Mouse (Mus musculus): ENCODE results near the gene Hoxd3.

Hoxd3 gene

GRCm38 (mm10) chr2:74704999-74705466, 6.7 kb upstream of the Hoxd3 start:
- peak in 1 of 2 experiments; percentile 62 for DNase-seq (ENCODE audit: low spot score in 2 of 2)

- peak in 1 of 2 experiments; percentile 61 for DNase-seq (ENCODE audit: low spot score in 2 of 2)
Observed at GRCm38 (mm10) chr2:74705467-74706089, 6.1 kb upstream of the Hoxd3 start.

GRCm38 (mm10) chr2:74706393-74706960, 5.2 kb upstream of the Hoxd3 start:
- DNase-seq (ENCODE audit: low spot score in 2 of 2), result no peak

- no peak for DNase-seq (ENCODE audit: low spot score in 2 of 2)
Observed at GRCm38 (mm10) chr2:74707599-74707998, 4.1 kb upstream of the Hoxd3 start.

GRCm38 (mm10) chr2:74708676-74709075, 3.1 kb upstream of the Hoxd3 start:
- DNase-seq (ENCODE audit: low spot score in 2 of 2), result no peak

DNA sequence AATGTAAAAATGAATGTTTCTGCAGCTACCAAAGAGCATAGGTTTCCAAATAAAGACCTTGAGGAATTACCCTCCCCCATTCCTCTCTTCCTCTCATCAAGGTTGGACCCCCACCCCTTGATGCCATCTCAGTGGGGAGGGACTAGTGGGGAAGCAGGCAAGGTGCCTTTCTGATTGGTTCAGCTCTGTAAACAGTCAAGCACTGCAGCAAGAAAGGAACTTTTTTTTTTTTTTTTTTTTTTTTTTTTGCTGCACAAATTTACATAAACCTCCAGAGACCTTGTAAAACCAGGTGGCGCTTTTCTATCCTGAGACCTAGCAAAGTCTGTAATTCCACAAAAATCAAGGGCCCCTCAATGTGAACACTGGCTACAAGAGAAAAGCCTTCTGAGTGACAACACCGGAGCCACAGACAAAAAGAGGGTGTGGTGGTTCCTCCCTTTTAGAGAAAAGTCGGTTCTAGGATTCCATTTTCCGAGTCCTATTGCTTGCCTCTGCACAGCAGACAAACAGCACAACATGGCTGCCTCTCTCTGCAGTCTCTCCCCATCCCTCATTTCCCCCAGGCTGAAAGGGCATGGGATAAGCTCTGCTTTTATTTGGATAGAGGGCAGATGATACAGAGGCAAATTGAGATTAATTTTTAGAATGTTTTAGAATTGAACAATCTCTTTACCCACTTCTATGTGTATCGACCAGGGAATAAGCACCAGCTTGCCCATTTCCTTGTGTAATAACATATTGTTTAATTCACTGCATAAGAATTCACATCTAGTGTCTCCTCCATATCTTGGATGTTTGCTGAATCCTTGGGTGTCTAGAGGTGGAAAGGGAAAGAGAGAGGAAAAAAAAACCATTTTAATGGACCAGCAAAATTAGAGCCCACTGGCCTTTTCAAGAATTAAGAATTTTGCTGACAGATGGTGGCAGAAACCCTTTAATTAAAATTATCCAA, 2.0 kb upstream of the Hoxd3 start:
- no peak for DNase-seq (ENCODE audit: low spot score in 2 of 2)

- DNase-seq (ENCODE audit: low spot score in 2 of 2), result no peak
Observed at GRCm38 (mm10) chr2:74710929-74711543, 691 bp upstream of the Hoxd3 start.

- no peak for DNase-seq (ENCODE audit: low spot score in 2 of 2)
Observed at GRCm38 (mm10) chr2:74713239-74714150, 1.8 kb downstream of the Hoxd3 start.

DNA sequence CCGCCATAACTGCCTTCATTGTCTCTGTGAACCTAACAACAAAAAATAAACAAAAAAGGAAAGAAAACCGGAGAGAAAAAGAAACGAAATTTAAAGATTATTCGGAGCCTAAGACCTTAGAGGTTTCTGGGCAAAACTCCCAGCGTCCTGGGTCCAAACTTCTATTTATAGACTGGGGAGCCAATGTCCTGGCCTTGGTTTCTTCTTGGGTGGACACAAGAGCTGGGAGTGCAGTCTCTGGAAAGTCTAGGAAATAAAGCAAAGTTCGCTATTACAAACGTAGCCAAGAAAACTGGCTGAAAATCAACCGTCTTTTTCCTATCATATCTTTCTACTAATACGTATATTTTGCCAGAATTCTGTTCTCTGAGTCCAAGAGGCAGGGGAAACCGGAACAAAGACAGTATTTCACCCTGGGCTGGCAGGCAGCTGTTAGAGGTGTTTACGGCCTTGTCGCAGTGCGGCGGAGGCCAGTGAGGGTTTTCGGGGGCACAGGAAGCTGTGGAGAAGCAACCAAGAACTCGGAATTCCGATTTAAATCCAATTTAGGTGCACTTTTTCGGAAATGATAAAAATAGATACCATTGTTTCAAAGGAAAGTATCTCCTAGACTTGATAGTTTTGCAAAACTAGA, 2.5 kb downstream of the Hoxd3 start:
- no peak for DNase-seq (ENCODE audit: low spot score in 2 of 2)

DNA sequence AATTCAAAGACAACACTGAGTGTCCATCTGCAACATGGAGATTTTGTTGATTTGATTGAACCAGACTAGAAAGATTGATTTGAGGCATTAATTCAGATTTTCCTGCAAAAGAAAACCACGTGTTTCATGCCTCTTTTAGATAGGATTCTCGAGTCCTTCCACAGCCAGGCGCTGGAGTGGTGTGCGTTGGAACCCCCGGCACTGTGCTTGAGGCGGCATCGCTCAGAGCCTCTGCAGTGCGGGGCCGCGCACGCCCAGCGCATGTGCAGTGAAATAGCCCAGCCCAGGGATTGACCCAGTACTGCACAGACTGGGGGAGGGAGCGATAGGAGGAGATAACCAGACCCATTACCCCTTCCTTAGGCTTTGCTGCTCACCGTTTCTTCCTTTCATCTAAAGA, 3.2 kb downstream of the Hoxd3 start:
- no peak for DNase-seq (ENCODE audit: low spot score in 2 of 2)

GRCm38 (mm10) chr2:74715504-74716241, 3.9 kb downstream of the Hoxd3 start:
- peak; percentile 84 to 91 for DNase-seq (ENCODE audit: low spot score in 2 of 2)

DNA sequence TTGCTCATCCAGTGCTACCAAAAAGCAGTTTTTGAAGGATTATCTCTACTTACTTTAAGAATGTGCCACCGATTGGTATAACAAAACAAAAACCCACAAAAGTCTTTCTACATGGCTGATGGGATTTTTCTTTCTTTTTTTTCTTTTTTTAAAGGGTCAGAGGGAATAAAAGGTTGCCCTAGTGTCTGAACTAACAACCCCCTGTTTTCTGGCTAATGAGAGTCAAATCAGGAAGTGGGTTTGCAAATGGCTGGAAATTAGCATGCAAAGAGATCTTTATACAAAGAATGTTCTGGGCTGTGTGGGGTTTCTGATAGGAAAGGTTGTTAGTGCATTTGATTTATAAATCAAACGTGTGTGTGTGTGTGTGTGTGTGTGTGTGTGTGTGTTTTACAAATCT, 8.7 kb downstream of the Hoxd3 start:
- no peak for DNase-seq (ENCODE audit: low spot score in 2 of 2)

GRCm38 (mm10) chr2:74720955-74721491, 9.3 kb downstream of the Hoxd3 start:
- DNase-seq (ENCODE audit: low spot score in 2 of 2), result no peak

- no peak for DNase-seq (ENCODE audit: low spot score in 2 of 2)
Observed at GRCm38 (mm10) chr2:74721882-74722281, 10.2 kb downstream of the Hoxd3 start.

- no peak for DNase-seq (ENCODE audit: low spot score in 2 of 2)
Observed at GRCm38 (mm10) chr2:74722949-74723348, 11.2 kb downstream of the Hoxd3 start.

DNA sequence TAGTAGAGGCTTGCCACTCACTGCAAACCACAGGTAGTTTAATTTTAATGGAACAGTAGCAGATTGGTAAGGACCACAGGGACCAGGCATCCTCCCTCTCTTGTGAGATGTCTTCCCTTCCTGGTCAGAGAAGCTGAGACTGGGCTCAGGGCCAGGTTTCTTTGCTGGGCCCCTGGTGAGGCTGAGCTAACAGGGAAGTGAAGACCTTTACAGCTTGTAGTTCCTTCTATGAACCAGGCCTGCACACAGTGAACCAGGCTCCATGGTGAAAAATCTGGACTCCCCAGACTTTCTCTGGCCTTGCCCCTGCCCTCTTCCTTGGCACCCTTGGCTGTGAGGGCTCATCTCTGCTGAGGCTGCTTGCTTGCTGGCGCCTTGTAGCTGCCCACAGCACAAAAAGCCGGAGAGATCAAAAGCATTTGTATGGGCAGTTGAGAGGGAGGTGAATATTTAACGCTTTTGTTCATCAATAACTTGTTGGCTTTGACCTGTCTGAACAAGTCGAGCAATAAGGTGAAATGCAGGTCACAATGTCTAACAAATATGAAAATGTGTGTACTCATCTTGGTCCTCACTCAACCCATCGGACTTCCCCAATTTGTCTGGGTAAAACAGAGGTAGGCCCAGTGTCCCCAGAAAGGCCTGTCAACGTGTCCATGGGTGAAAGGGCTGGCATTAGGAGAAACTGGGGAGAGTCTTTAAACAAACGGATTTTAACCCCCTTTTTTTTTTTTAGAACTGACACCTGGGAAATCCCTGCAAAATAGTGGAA, 12.7 kb downstream of the Hoxd3 start:
- no peak for DNase-seq (ENCODE audit: low spot score in 2 of 2)

DNA sequence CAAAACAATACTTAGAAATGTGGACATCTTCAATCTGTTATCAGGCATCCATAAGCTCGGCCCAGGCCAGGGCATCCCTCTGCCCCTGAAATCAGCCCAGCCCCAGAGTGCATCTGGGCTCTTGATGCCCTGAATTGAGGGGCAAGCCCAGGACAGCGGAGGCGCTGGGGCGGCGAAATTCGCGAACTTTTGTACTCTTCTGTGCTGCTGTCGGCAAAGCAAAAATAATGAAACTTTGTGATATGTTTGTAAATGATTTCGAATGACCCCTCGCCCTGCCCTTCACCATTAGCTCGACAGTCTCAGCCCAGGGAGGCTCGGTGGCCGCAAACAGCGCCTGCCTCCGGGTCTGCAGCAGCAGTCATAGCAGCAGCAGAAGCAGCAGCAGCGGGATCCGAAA, 13.4 kb downstream of the Hoxd3 start:
- DNase-seq (ENCODE audit: low spot score in 2 of 2), result no peak

- DNase-seq (ENCODE audit: low spot score in 2 of 2), result no peak
Observed at GRCm38 (mm10) chr2:74726551-74726950, 14.8 kb downstream of the Hoxd3 start, which contains the start of gene Gm28230. Gene Gm28230 (plus strand): TSS chr2:74726728.
